Mouse (Mus musculus) right cerebral cortex, postnatal 36 days (tissue): ENCODE measurements around the gene Spire2.
"Not testable (repeated sequence)": the region's sequence is repeated elsewhere in the genome, so short reads cannot be mapped to it uniquely, and the experiment has no call there.

ENCODE experiments used
- DNase-seq, 2 experiments: peaks; one replicate each; pipeline ENCODE4 v3.0.0; 2022; ENCODE audit warnings: low spot score in 2 of 2, mixed read lengths in 1 of 2

Spire2 gene

GRCm38 (mm10) chr8:123384883-123385540 is 52.5 kb downstream of the Spire2 start:
- DNase-seq = no peak

GRCm38 (mm10) chr8:123387041-123387440 is 54.5 kb downstream of the Spire2 start:
- no peak for DNase-seq

- DNase-seq = no peak
Measured at GRCm38 (mm10) chr8:123387801-123388200, 55.3 kb downstream of the Spire2 start.

- no peak for DNase-seq
Measured at GRCm38 (mm10) chr8:123389026-123389425, 56.5 kb downstream of the Spire2 start.

GRCm38 (mm10) chr8:123398308-123398707 is 65.8 kb downstream of the Spire2 start:
- no peak for DNase-seq

GRCm38 (mm10) chr8:123401936-123402335 is 69.4 kb downstream of the Spire2 start:
- no peak for DNase-seq

- no peak for DNase-seq
Measured at GRCm38 (mm10) chr8:123402730-123403326, 70.3 kb downstream of the Spire2 start.

- no peak for DNase-seq
Measured at GRCm38 (mm10) chr8:123404521-123404920, 72.0 kb downstream of the Spire2 start.

- DNase-seq = peak; percentile 56 to 61
Measured at GRCm38 (mm10) chr8:123406786-123407185, 74.3 kb downstream of the Spire2 start, which contains the start of gene Mc1r. Gene Mc1r (plus strand): TSS chr8:123407107.

- DNase-seq = no peak
Measured at GRCm38 (mm10) chr8:123407612-123408011, 75.1 kb downstream of the Spire2 start.

GRCm38 (mm10) chr8:123408586-123409544 is 76.4 kb downstream of the Spire2 start:
- DNase-seq = no peak

- DNase-seq = no peak
Measured at GRCm38 (mm10) chr8:123410049-123410587, 77.6 kb downstream of the Spire2 start.

GRCm38 (mm10) chr8:123410788-123411187 is 78.3 kb downstream of the Spire2 start:
- no peak for DNase-seq

GRCm38 (mm10) chr8:123411246-123411645 is 78.7 kb downstream of the Spire2 start, which contains the start of gene Tubb3:
Gene Tubb3 (plus strand): TSS chr8:123411424.
- peak; percentile 88 to 90 for DNase-seq

- peak in 1 of 2 experiments; percentile 47 for DNase-seq
Measured at GRCm38 (mm10) chr8:123411781-123412327, 79.3 kb downstream of the Spire2 start.

GRCm38 (mm10) chr8:123412560-123413170 is 80.2 kb downstream of the Spire2 start:
- peak; percentile 83 to 89 for DNase-seq

GRCm38 (mm10) chr8:123414255-123414654 is 81.7 kb downstream of the Spire2 start:
- no peak for DNase-seq

GRCm38 (mm10) chr8:123414997-123415696 is 82.6 kb downstream of the Spire2 start:
- not testable (repeated sequence) for DNase-seq

GRCm38 (mm10) chr8:123415967-123416943 is 83.7 kb downstream of the Spire2 start:
- no peak for DNase-seq
